Mouse (Mus musculus) myocyte (in vitro differentiated cells): Measurements from ENCODE around the gene Styk1.

Source experiments
- E2F4 ChIP-seq: IDR thresholded peaks from one replicate; pipeline ENCODE4 v1.6.1; 2011; ENCODE audit warnings: mild to moderate bottlenecking, control low read depth, moderate library complexity; ENCODE audit not compliant: insufficient read depth
- MYOD1 ChIP-seq, 3 experiments: IDR thresholded peaks; one replicate each; pipeline ENCODE4 v1.6.1; 2011; ENCODE audit warnings: control low read depth in 2 of 3, low read depth in 2 of 3, mild to moderate bottlenecking in 2 of 3, moderate library complexity in 1 of 3; ENCODE audit not compliant: insufficient read length in 2 of 3, control insufficient read depth in 1 of 3
- MYOG ChIP-seq, 3 experiments: IDR thresholded peaks; one replicate each; pipeline ENCODE4 v1.6.1; 2011; ENCODE audit warnings: control low read depth in 2 of 3, low read depth in 2 of 3, mild to moderate bottlenecking in 2 of 3; ENCODE audit not compliant: insufficient read length in 2 of 3, control insufficient read depth in 1 of 3, insufficient read depth in 1 of 3
- POLR2A ChIP-seq: IDR thresholded peaks from one replicate; pipeline ENCODE4 v1.6.1; 2011; ENCODE audit warnings: low read depth, mild to moderate bottlenecking, control low read depth, moderate library complexity; ENCODE audit not compliant: insufficient read length
- POLR2AphosphoS2 ChIP-seq: IDR thresholded peaks from one replicate; pipeline ENCODE4 v1.6.1; 2011; ENCODE audit warnings: low read depth, control low read depth; ENCODE audit not compliant: insufficient read length
- TCF12 ChIP-seq: IDR thresholded peaks from one replicate; pipeline ENCODE4 v1.6.1; 2011; ENCODE audit warnings: mild to moderate bottlenecking, control low read depth; ENCODE audit not compliant: poor library complexity, insufficient read depth, severe bottlenecking
- USF1 ChIP-seq: IDR thresholded peaks from one replicate; pipeline ENCODE4 v1.6.1; 2011; ENCODE audit warnings: low read depth, mild to moderate bottlenecking, control low read depth, moderate library complexity

- TF ChIP-seq POLR2A: no peak
- no peak for TF ChIP-seq TCF12
- TF ChIP-seq MYOG (IDR thresholded peaks at IDR 0.05; ENCODE audit: control insufficient read depth in 1 of 3, insufficient read depth in 1 of 3, insufficient read length in 2 of 3, low read depth in 2 of 3): no peak
- TF ChIP-seq MYOD1 (IDR thresholded peaks at IDR 0.05; ENCODE audit: control insufficient read depth in 1 of 3, insufficient read length in 2 of 3, low read depth in 2 of 3): no peak
- no peak for TF ChIP-seq POLR2AphosphoS2
- TF ChIP-seq E2F4: no peak
- no peak for TF ChIP-seq USF1
Observed at GRCm38 (mm10) chr6:131262778-131263177, 90.6 kb downstream of the Styk1 start.
